28 mouse cellular contexts compared by ENCODE assay signal in the genomic region with DNA sequence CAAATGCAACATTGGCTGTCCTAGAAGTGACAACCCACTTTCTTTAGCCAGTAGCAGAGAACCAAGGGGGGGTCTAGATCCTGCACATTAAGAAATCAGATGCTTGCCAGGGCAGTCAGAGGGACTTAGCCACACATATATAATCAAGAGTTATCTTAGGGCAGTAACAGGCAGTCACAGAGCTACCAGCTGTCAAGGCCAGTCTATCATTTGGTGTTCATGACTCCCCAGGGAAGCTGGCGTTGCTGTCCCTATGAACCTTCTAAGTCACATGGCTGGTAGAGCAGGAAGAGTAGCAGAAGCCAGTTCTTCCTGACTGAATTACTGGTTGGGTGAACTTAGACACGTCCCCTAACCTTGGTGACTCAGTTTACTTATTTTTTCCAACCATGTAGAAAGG. TPM values are rescaled to one million over a fixed set of nuclear protein-coding genes. Genes with fewer than 3 reads are reported as not detected.
DNase-seq lines count a peak whose midpoint lies in the region; ATAC-seq and TF ChIP-seq lines count a peak whose summit lies in the region.
"Had no signal": no experiment of that assay in that cellular context is flagged by ENCODE, and none has a peak within 500 bp of the region (broad histone marks: within the 10 kb centered on the region; RNA-seq: fewer than 3 reads in every experiment).

No protein-coding gene starts in this region.

- no peaks in the 10 kb centered on the region for H3K27me3 ChIP-seq in C2C12 (ENCODE audit: control insufficient read depth, insufficient read depth, insufficient read length)
- H3K27me3 ChIP-seq: embryonic facial prominence, embryonic 13.5 days; forebrain, embryonic 13.5 days; heart, embryonic 12.5 days; heart, embryonic 15.5 days; hindbrain, embryonic 12.5 days; hindbrain, embryonic 15.5 days had no signal

- peak; percentile 73 for DNase-seq in heart, adult 11 months
- no peak for DNase-seq in heart, postnatal 14 days
- DNase-seq in adipocyte (ENCODE audit: low spot score) = peak; percentile 10
- no peak for DNase-seq in cerebellum, adult 11 months
- DNase-seq: adrenal gland, postnatal 10 days; adrenal gland, postnatal 36 days; B cell, adult 2 months; cerebellum, adult 2 months; cerebellum, adult 9-11 months; cerebellum, postnatal 25 days; gastrocnemius, adult 2 months; gastrocnemius, postnatal 14 days; heart, adult 18-20 months; heart, postnatal 10 days; heart, postnatal 4 days had no signal

- no peaks in the 10 kb centered on the region for H3K79me3 ChIP-seq in C2C12 (ENCODE audit: low read depth)

- H3K36me3 ChIP-seq in C2C12 (ENCODE audit: control insufficient read depth, insufficient read depth) = peaks cover 8% of the 10 kb centered on the region

- no peaks in the 10 kb centered on the region for H3K79me2 ChIP-seq in C2C12 (ENCODE audit: control insufficient read depth, insufficient read depth)

- intact Hi-C loops in heart, postnatal 14 days (cut with DNase I) = loop anchor here (5.0 kb wide), 1 partner anchor 346 kb away; no protein-coding TSS in a partner anchor

- no peak overlapping the region for H3ac ChIP-seq in C2C12 (ENCODE audit: control insufficient read depth, insufficient read length, low read depth)

- no peak for ATAC-seq in frontal cortex, adult (ENCODE audit: low TSS enrichment)
- ATAC-seq: activated CD4-positive, CD25-positive, alpha-beta regulatory T cell, adult 4 months; CD4-positive, CD25-positive, alpha-beta regulatory T cell, adult 4 months; forebrain, embryonic 13.5 days; forebrain, embryonic 16.5 days; intestine, postnatal 0 days had no signal

- no peak overlapping the region for H3K4me3 ChIP-seq in C2C12 (ENCODE audit: insufficient read depth, poor library complexity, severe bottlenecking)
- H3K4me3 ChIP-seq: embryonic facial prominence, embryonic 13.5 days; forebrain, embryonic 10.5 days; forebrain, embryonic 13.5 days; gastrocnemius, adult 2 months; heart, embryonic 12.5 days; heart, embryonic 15.5 days; hindbrain, embryonic 12.5 days; hindbrain, embryonic 15.5 days had no signal

- no peak for TF ChIP-seq CTCF in C2C12 (IDR thresholded peaks at IDR 0.05; ENCODE audit: control insufficient read depth, insufficient read depth, insufficient read length)

TF ChIP-seq in C2C12, 6 proteins besides CTCF, POLR2A, EP300 and RAD21:
- TF ChIP-seq MYOD1 (IDR thresholded peaks at IDR 0.05; ENCODE audit: control insufficient read depth, insufficient read length, low read depth) (peak; percentile 55), FOSL1 (IDR thresholded peaks at IDR 0.05; ENCODE audit: insufficient read depth, low read length, poor library complexity, severe bottlenecking) (no peak), USF1 (IDR thresholded peaks at IDR 0.05; ENCODE audit: low read depth) (peak; percentile 21), MAX (IDR thresholded peaks at IDR 0.05) (no peak)

RNA-seq across cellular contexts. Expression of a gene that starts 44.5 kb away (rescaled TPM):
- 100 to 1,000 TPM; 216 to 231 TPM for total RNA-seq in heart, postnatal 14 days (2021)
- 92.7 TPM for polyA plus RNA-seq in C2C12 (2012; fragmentation: generic; extraction: Trizol)

Comparison
In these comparisons a context has a peak if more than half of its experiments do, and no peak if none do; other contexts are left out.
1. DNase-seq: peak in heart, adult 11 months (single experiment) and adipocyte (single experiment); none in heart, postnatal 14 days (0 of 2) and cerebellum, adult 11 months (single experiment).